Mouse (Mus musculus): ENCODE measurements around the gene Myl3. TPM values are rescaled to one million over a fixed set of nuclear protein-coding genes. Genes with fewer than 3 reads are reported as not detected.
A peak's percentile ranks its signal among the peaks of the same experiment; 100 is the strongest.

The Myl3 gene
- total RNA-seq, 2 experiments from 2014 or later, result not detected

GRCm38 (mm10) chr9:110725721-110726135, 15.9 kb upstream of the Myl3 start:
- ATAC-seq (replicated peaks; ENCODE audit: low FRiP score, low TSS enrichment, poor library complexity, severe bottlenecking), result no peak

DNA sequence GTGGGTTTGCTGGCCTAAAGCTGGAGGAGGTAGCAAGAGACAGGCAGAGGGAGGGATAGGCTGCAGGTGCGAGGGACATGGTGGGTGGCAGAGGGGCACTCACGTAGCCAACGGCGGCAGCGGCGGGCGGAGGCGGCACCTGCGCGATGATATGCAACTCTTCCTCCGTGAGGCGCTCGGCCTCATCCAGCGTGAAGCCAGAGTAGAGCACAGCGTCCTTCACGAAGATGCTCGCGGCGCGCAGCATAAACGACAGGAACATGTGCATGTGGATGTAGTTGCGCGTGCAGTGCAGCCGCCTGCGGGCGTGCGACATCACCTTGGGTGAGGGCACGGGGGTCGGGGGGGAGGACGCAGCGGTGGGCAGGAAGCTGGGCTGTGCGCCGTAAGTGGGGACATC, 14.8 kb upstream of the Myl3 start:
- no peak for ATAC-seq (replicated peaks; ENCODE audit: low FRiP score, low TSS enrichment, poor library complexity, severe bottlenecking)

DNA sequence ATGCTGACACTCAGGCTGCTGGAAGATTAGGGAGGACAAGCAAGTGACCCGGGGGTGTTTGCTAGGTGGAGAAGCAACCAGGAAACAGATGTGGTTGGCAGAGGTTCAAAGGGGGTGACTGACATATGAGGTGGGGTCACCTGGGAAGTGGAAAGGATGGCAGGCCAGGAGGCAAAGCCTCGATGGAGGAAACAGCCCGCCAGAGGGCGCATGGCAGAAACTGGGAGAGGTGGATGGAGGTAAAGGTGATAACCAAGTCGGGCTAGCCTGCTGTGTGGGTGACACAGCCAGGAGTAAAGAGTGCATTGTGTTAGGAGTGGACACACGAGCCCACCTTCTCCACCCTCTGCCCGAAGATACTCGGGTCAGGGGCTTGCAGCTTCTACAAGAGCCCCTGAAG, 11.8 kb upstream of the Myl3 start:
- ATAC-seq (replicated peaks; ENCODE audit: low FRiP score, low TSS enrichment, poor library complexity, severe bottlenecking), result 0 out of 2 replicates have a peak, but pooled peaks have one; percentile 18

GRCm38 (mm10) chr9:110731859-110732258, 9.8 kb upstream of the Myl3 start:
- ATAC-seq (replicated peaks; ENCODE audit: low FRiP score, low TSS enrichment, poor library complexity, severe bottlenecking), result no peak

DNA sequence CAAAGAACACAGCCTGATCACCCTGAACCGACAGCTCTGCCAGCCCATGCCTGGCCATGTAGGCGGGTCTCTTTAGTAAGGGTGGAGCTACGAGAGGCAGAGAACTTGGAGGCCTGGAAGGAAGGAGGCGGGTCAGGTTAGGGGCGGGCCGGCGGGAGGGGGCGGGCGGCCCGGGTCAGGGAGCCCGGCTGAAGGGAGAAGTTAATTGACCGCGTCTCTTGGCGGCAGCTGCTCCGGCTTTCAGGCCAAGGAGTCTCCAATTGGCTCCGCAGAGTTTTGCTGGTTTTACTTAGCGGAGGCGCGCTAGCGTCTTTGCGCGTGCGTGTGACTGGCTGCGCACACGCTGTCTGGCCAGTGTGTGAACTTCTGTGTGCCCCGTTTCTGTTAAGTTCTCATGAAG, 9.0 kb upstream of the Myl3 start:
- peak; percentile 91 for ATAC-seq (replicated peaks; ENCODE audit: low FRiP score, low TSS enrichment, poor library complexity, severe bottlenecking)

DNA sequence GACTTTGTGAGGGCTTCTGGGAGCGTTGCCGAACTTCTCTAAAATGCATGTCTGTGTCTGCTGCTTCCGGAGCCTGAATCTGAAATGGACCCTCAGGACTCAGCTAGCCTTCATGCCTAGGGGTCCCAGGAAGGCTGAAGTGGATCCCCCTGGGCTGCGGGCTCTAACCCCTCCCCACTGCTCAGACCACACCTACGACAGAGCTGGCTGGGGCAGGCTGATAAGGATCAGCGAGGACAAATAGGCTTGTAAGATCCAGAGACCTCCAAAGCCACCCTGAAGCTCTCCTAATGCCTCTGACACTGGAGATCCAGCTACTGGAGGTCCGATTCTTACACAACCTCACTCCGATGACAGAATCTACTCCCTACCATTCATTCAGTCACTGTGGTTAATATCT, 8.6 kb upstream of the Myl3 start:
- ATAC-seq (replicated peaks; ENCODE audit: low FRiP score, low TSS enrichment, poor library complexity, severe bottlenecking), result no peak

GRCm38 (mm10) chr9:110734154-110734553, 7.5 kb upstream of the Myl3 start:
- no peak for ATAC-seq (replicated peaks; ENCODE audit: low FRiP score, low TSS enrichment, poor library complexity, severe bottlenecking)

DNA sequence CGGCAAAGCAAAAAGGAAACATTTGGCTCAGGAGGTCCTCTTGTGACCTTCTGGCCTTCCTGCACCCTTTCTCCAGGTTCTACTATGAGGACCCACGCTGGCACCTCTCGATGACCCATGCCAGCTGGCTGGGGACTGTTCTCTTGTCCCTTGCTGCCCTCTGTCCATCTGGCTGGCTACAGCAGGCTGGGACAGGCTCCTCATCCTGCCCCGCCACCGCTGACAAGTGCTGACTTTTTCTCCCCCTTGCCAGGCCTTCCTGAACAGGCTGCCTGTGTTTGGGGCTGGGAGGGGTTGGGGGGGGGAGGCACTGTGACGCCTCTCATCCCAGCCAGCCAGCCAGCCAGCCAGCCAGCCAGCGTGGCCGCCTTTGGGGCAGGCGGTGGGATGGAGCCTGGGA, 5.3 kb upstream of the Myl3 start:
- ATAC-seq (replicated peaks; ENCODE audit: low FRiP score, low TSS enrichment, poor library complexity, severe bottlenecking), result no peak

DNA sequence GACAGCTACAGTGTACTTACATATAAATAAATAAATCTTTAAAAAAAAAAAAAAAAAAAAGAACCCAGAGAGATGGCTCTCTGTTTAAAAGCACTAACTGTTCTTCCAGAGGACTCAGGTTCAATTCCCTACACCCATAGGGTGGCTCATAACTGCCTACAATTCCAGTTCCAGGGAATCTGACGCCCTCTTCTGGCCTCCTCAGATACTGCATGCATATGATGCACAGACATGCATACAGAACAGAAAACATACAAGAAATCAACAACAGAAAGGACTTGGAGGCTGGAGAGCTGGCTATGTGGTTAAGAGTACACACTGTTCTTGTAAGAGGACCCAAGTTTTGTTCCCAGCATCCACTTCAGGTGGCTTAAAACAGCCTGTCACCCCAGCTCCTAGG, 3.6 kb upstream of the Myl3 start:
- no peak for ATAC-seq (replicated peaks; ENCODE audit: low FRiP score, low TSS enrichment, poor library complexity, severe bottlenecking)

DNA sequence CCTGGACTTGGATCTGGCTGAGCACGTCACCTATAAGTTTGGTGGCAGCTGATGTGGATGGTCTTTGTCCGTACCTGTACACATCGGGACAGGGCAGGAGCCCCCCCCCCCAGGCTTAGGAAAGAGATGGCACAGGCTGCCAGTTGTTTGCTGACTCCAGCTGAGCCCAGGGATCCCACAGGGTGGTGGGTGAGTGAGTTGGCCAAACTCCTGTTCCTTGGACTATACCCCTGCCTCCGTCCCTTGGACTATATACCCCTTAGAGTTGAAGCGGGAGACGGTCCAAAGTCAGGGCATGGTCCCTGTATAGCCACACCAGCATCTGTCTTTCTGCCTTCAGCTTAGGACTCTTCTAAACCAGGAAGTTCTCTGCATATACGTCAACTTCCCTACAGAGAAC, 1.7 kb upstream of the Myl3 start:
- no peak for ATAC-seq (replicated peaks; ENCODE audit: low FRiP score, low TSS enrichment, poor library complexity, severe bottlenecking)

DNA sequence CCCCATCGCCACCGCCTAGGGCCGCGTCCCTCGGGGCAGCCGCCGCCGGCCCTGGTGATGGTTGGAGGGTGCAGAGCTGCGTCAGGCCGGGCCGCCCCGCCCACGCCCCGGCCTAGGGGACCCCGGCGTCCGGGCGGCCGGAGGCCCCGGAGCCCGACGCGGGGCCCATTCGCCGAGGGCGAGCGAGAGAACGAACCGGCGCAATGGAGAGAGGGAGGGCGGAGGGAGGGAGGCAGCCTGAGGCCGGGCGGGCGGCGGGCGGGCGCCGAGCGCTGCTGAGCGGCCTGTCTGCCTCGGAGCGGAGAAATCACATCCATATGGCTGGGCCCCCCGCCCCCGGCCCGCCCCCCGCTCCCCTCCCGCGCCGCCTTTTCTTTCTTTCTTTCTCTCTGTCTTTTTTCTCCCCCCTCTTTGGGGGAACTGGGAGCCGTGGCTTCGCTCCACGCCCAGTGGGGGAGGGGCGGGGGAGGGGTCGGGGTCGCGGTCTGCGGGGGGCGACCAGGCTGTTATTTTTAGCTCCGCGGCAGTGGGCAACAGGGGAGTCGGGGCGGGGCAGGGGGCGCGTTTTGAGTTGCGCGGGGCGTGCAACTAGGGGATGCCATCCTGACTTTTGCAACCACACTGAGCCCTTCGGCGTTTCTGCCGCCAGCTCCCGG, 762 bp downstream of the Myl3 start:
- ATAC-seq (replicated peaks; ENCODE audit: low FRiP score, low TSS enrichment, poor library complexity, severe bottlenecking), result no peak

GRCm38 (mm10) chr9:110742951-110743455, 1.3 kb downstream of the Myl3 start:
- no peak for ATAC-seq (replicated peaks; ENCODE audit: low FRiP score, low TSS enrichment, poor library complexity, severe bottlenecking)

- ATAC-seq (replicated peaks; ENCODE audit: low FRiP score, low TSS enrichment, poor library complexity, severe bottlenecking), result no peak
Measured at GRCm38 (mm10) chr9:110743456-110744323, 2.0 kb downstream of the Myl3 start.

- ATAC-seq (replicated peaks; ENCODE audit: low FRiP score, low TSS enrichment, poor library complexity, severe bottlenecking), result no peak
Measured at GRCm38 (mm10) chr9:110745752-110746151, 4.1 kb downstream of the Myl3 start.

DNA sequence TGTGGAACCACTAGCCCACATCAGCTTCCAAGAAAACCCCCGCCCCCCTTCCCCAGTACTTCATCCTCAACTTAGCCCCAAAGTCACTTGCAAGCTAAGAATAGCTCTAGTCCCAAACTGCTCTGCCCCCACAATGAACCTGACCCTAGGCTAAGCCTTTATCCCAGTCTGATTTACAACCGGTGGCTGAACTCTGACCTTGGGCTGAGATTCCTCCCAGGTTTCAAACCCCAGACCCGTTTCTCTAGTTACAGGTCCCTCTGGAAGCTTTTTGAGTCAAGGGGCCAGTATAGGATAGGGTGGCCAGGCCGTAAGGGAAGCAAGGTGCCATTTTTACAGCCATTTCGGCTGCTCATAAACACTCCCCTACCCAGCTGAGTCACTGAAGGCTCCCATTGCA, 4.6 kb downstream of the Myl3 start:
- no peak for ATAC-seq (replicated peaks; ENCODE audit: low FRiP score, low TSS enrichment, poor library complexity, severe bottlenecking)

DNA sequence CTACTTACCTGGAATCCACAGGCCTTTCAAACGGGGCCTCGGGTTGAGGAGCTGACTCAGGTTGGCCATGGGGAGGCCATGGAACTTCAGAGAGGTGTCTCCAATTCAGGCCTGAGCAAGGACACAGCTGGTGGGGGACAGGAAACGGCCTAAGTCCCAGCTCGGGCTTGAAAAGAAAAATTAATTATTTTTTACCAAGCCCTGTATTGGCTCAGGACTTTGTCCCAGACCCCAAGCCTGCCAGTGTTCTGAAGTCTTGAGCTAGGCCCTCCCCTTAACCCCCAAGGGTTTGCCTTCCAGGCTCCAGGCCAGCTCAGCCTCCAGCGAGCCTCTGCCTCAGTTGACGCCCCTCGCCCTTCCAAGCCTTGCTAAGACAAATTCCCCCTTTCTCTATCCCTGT, 5.3 kb downstream of the Myl3 start, which contains the start of gene Pth1r:
Gene Pth1r, minus strand, starts transcription at position 185 of the 400 bp plus-strand sequence.
- no peak for ATAC-seq (replicated peaks; ENCODE audit: low FRiP score, low TSS enrichment, poor library complexity, severe bottlenecking)

GRCm38 (mm10) chr9:110748451-110748850, 6.8 kb downstream of the Myl3 start:
- ATAC-seq (replicated peaks; ENCODE audit: low FRiP score, low TSS enrichment, poor library complexity, severe bottlenecking), result no peak

DNA sequence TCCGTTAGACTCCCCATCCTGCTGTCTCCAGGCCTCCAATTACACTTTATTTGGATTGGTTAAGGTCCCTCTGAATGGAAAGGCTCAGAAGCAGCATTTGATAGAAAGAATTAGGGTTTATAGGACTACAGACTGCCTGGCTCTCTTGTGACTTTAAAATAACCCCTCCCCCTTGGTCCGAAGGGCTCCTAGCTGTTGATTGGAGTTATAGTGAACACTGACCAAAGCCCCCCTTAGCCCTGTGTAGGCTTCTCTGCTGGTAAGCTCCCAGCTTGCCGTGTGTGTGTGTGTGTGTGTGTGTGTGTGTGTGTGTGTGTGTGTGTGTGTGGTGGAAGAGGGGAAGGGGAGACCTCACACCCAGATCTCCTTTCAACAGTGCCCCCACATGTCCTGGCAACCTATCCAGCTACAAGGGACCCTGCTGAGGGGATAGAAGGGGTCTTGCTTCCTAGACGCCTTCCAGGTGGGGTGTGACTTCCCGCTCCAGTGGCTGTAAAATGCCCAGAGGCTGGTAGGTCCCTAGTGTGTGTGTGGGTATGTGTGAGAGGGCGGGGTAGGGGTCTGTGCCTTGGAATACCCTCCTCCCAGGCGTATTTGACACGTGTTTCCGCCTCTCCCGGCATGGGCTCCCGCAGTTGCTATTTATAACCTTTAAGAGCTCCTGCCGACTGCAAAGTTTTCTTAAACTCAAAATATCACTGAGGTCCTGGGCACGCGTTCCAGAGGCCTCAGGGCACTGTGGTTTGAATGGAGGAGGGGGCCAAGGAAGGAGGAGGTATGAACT, 8.9 kb downstream of the Myl3 start:
- ATAC-seq (replicated peaks; ENCODE audit: low FRiP score, low TSS enrichment, poor library complexity, severe bottlenecking), result no peak

GRCm38 (mm10) chr9:110751412-110751811, 9.8 kb downstream of the Myl3 start:
- ATAC-seq (replicated peaks; ENCODE audit: low FRiP score, low TSS enrichment, poor library complexity, severe bottlenecking), result no peak

DNA sequence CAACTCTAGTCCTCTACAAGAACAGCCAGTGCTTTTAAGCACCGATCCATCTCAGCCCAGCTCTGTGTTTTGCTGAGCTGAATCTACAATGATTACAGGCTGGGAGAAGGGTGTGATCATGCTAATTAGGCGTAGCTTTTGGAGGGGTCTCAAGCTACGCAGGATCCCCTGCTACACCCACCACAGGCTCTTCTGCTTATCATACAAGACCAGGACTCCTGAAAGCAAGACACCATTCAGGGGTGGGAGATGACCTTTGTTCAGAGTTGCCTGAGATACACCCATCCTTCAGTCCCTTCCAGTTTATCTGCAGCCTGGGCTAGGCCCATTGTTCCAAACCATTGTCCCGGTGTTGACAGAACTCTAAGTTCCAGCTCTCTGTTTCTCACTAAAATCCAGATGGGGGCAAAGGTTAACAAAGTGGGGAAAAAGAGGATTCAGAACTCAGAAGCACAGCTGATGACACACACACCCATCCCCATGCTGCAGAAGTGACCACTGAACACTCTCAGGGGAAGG, 11.3 kb downstream of the Myl3 start:
- ATAC-seq (replicated peaks; ENCODE audit: low FRiP score, low TSS enrichment, poor library complexity, severe bottlenecking), result no peak

Data from megakaryocyte-erythroid progenitor cell, adult 5-6 weeks (primary cell).